Mouse (Mus musculus) heart, postnatal 0 days (tissue): ENCODE results near the gene Psg19. TPM values are rescaled to one million over a fixed set of nuclear protein-coding genes. Genes with fewer than 3 reads are reported as not detected.
A peak's percentile ranks its signal among the peaks of the same experiment; 100 is the strongest.
"Not testable (repeated sequence)": the region's sequence is repeated elsewhere in the genome, so short reads cannot be mapped to it uniquely, and the experiment has no call there.

Source experiments
- ATAC-seq: fragments of 200-750 bp; cut with Nextera tagmentation; 2 replicates; pipeline ENCODE4 v1.8.0; 2017; ENCODE audit warnings: low read depth, moderate number of reproducible peaks, moderate library complexity; ENCODE audit not compliant: insufficient read depth
- DNase-seq: peaks from one replicate; pipeline ENCODE4 v3.0.0-alpha.2; 2016; ENCODE audit warnings: low spot score
- H3K27ac ChIP-seq: fragments of 300-500 bp; sonication (generic); 2 replicates; pipeline ENCODE4 v1.5.1; 2014; ENCODE audit warnings: low read depth, mild to moderate bottlenecking
- H3K27me3 ChIP-seq: fragments of 300-500 bp; sonication (generic); 2 replicates; pipeline ENCODE4 v1.6.1; 2014; ENCODE audit warnings: low read length, mixed read lengths; ENCODE audit not compliant: control insufficient read depth, insufficient read depth
- H3K36me3 ChIP-seq: fragments of 300-500 bp; sonication (generic); replicated peaks from 2 replicates; pipeline ENCODE4 v1.6.1; 2014; ENCODE audit warnings: low read length, mixed read lengths; ENCODE audit not compliant: control insufficient read depth, insufficient read depth
- H3K4me1 ChIP-seq: fragments of 300-500 bp; sonication (generic); 2 replicates; pipeline ENCODE4 v1.6.1; 2014; ENCODE audit warnings: antibody characterized with exemption; ENCODE audit not compliant: control insufficient read depth, insufficient read depth
- H3K4me2 ChIP-seq: fragments of 300-500 bp; sonication (generic); 2 replicates; pipeline ENCODE4 v1.6.1; 2014; ENCODE audit warnings: low read depth, mild to moderate bottlenecking, low read length, moderate library complexity
- H3K4me3 ChIP-seq: fragments of 300-500 bp; sonication (generic); 2 replicates; pipeline ENCODE4 v1.5.1; 2014; ENCODE audit warnings: low read depth, low read length
- H3K9ac ChIP-seq: fragments of 300-500 bp; sonication (generic); replicated peaks from 2 replicates; pipeline ENCODE4 v1.6.1; 2014; ENCODE audit warnings: low read depth, low read length, mixed read lengths
- H3K9me3 ChIP-seq: fragments of 300-500 bp; sonication (generic); replicated peaks from 2 replicates; pipeline ENCODE4 v1.6.1; 2016; ENCODE audit warnings: low read length; ENCODE audit not compliant: control insufficient read depth
- CTCF ChIP-seq: IDR thresholded peaks from 2 replicates; pipeline ENCODE4 v1.5.1; 2016; ENCODE audit warnings: antibody characterized with exemption, control low read depth, low read depth
- EP300 ChIP-seq: IDR thresholded peaks from 2 replicates; pipeline ENCODE4 v1.6.1; 2016; ENCODE audit warnings: antibody characterized with exemption, low read depth
- WGBS: fragments of 180-500 bp; shearing (Covaris S2); extraction: QIAGEN DNeasy Blood & Tissue Kit; methylation state at CpG from one replicate; pipeline ENCODE4 v1.1.7; 2014; 5-methylcytosine and 5-hydroxymethylcytosine counted together
- polyA plus RNA-seq: library from polyadenylated mRNA; unstranded; fragments of >200 nt; fragmentation: Nextera tagmentation; extraction: Ambion mirVana; gene quantifications from 2 replicates; pipeline ENCODE4 v1.2.1, GENCODE M21; 2015
- total RNA-seq: library from RNA; depleted of rRNA; stranded (reverse); fragments of >200 nt; gene quantifications from 2 replicates; pipeline ENCODE4 v1.2.3, GENCODE M21; 2014; ENCODE audit warnings: low replicate concordance

Psg19 gene
- total and polyA plus RNA-seq, 2 experiments from 2014 or later: not detected

DNA sequence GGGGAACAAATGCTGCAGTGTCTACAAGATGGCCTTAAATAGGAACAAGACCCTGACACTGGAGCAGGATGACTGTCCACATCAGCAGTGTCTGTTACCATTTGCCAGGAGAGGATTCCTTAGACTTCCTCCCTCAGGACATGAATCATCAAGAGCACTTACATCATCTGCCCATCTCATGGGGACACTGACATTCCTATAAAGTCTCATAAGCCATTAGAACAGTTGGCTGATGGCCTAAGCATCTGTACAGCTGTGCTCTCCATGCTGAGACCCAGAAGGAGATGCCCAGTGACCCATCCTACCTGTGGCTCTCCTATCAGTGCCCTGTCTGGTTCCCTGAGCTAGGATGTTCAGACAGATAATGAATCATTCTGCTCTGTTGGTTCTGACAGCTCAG, 5.2 kb upstream of the Psg19 start:
- Histone ChIP-seq H3K4me2 (no peak overlapping the region), H3K4me1 (no peaks in the 10 kb centered on the region), H3K27me3 (no peaks in the 10 kb centered on the region), H3K4me3 (no peak overlapping the region), H3K9ac (no peak overlapping the region), H3K27ac (no peak overlapping the region), H3K9me3 (no peaks in the 10 kb centered on the region), H3K36me3 (no peaks in the 10 kb centered on the region)
- DNase-seq: no peak
- ATAC-seq: peak; percentile 57; the same call in 1 of the 2 replicates
- TF ChIP-seq EP300 (no peak), CTCF (no peak)

DNA sequence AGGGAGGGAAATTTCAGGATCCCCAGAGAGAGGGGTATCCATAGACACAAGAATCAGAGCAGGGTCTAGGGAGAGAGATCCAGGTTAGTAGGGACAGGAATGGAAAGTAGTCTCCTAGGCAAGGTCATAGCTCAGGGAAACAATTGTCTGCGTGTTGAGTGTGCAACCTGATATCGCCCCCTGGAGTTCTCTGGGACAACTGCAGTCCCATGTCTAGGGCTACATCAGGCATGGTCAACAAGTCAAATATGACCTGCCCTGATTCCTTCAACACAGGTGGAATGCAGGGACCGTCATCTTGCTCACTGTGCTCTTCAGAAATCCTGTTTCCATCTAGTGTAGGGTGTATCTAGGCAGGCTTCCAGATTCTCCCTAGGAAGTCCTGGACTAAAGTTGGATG, 809 bp upstream of the Psg19 start:
- no peaks in the 10 kb centered on the region for H3K36me3 ChIP-seq
- no peak overlapping the region for H3K27ac ChIP-seq
- 36% methylated on average over 3 of the region's 3 CpGs for WGBS
- no peak overlapping the region for H3K9ac ChIP-seq
- no peak overlapping the region for H3K4me3 ChIP-seq
- no peaks in the 10 kb centered on the region for H3K4me1 ChIP-seq
- no peak overlapping the region for H3K4me2 ChIP-seq
- no peak for ATAC-seq
- H3K27me3 ChIP-seq: no peaks in the 10 kb centered on the region
- TF ChIP-seq EP300 (no peak), CTCF (0 out of 2 replicates have a peak, but pooled peaks have one; percentile 11)
- no peak for DNase-seq
- H3K9me3 ChIP-seq: no peaks in the 10 kb centered on the region

DNA sequence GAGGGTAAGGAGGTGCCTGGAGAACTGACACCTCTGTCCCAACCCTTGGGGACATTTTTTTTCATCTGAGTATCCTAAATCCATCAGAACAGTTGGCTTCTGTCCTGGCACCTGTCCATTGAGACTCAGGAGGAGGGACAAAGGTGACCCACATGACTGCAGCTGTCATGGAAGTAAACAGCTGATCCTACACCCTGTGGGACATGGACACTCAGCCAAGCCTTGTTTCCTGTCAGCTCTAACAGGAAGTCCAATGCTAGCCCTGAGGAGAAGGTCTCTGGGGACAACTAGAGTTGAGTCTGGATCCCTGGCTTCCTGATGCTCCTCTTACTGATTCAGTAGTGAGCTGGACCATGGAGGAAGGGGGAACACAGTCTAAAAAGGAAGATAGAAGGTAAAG, 7.6 kb downstream of the Psg19 start:
- not testable (repeated sequence) for H3K9me3 ChIP-seq, H3K27ac ChIP-seq, H3K9ac ChIP-seq, H3K4me1 ChIP-seq, H3K4me3 ChIP-seq, H3K4me2 ChIP-seq, H3K36me3 ChIP-seq, DNase-seq, ATAC-seq, H3K27me3 ChIP-seq

DNA sequence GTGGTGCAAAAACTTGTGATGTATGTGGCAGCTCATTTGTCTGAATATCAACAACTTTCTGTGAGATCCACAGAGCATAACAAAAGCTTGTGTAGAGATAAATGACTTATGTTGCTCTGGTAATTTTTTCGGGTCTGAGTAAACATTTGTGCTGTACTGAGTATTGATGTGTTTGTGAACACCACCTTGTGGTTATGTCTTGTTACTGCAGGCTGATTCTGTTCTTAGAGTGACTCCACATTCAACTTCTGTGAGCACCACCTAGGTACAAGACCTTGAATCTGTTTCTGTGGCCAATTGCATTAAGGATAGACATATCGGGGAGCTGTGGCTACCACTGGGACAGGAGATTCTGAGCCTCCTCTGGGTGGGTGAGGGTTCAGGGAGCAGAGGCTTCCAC, 17.0 kb downstream of the Psg19 start:
- not testable (repeated sequence) for ATAC-seq, H3K9me3 ChIP-seq, H3K27me3 ChIP-seq, H3K9ac ChIP-seq, H3K4me1 ChIP-seq, H3K4me3 ChIP-seq, DNase-seq, H3K4me2 ChIP-seq, H3K36me3 ChIP-seq, H3K27ac ChIP-seq
- WGBS: 48% methylated on average over 2 of the region's 2 CpGs
- peak; percentile 47 for TF ChIP-seq CTCF

DNA sequence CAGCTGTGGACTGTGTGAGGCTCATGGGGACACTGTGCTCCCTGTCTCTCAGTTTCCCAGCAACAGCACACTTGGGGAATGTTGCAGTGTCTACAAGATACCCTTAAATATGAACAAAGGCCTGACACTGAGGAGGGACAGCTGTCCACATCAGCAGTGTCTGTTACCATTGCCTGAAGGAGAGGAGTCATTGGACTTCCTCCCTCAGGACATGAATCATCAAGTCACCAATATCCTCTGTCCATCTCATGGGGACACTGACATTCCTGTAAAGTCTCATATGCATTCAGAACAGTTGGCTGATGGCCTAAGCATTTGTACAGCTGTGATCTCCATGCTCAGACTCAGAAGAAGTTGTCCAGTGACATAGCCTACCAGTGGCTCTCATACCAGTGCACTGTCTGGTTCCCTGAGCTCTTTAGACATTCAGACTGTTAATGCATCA, 19.0 kb downstream of the Psg19 start:
- no peak for TF ChIP-seq CTCF
- DNase-seq: peak; percentile 38
- H3K4me1 ChIP-seq: no peaks in the 10 kb centered on the region
- H3K27me3 ChIP-seq: no peaks in the 10 kb centered on the region
- peak overlapping the region; percentile 73 for H3K27ac ChIP-seq
- H3K9ac ChIP-seq: no peak overlapping the region
- peak; percentile 88 for ATAC-seq
- H3K36me3 ChIP-seq: no peaks in the 10 kb centered on the region
- no peaks in the 10 kb centered on the region for H3K9me3 ChIP-seq
- no peak overlapping the region for H3K4me3 ChIP-seq
- H3K4me2 ChIP-seq: no peak overlapping the region

DNA sequence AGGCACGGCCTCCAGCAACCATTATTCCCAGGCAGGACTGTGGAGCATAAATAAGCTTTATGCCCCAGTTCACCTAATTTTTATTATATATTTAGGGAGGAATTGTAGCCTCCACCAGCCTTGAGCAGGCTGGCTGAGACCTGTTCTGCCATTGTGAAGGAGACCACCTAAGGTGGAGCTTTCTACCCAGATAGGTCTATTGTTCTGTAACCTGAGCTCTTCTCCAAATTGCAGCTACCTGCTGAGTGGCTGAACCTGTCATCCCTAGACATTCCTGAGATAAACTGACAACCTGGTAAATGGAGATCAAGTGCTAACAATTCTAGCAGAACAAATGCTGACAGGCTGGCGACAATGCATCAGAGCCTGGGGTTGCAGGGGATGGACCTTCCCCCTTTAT, 35.4 kb downstream of the Psg19 start:
- not testable (repeated sequence) for H3K4me1 ChIP-seq, H3K27me3 ChIP-seq, H3K4me3 ChIP-seq, H3K36me3 ChIP-seq, DNase-seq, H3K4me2 ChIP-seq, H3K9ac ChIP-seq, H3K9me3 ChIP-seq, H3K27ac ChIP-seq, ATAC-seq
- WGBS: no CpG with 5 or more reads among the region's 2 CpGs

DNA sequence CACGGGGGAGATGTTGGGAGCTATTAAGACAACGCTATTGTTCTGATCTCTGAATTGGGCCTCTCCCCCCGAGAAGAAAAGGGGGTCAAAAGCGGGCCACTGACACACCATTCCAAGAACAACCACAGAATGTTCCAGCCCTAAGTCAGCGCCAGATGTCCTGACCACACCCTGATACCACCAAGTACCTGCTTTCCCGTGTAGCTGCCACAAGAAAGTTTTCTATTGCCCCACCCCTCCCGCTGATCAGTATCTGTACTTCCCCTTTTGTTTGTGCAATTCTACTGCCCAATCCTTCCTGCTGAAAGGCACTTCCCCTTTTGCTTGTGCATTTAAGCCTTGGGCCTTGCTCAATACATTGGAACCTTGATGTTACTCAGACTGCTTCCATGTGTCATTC, 38.2 kb downstream of the Psg19 start:
- not testable (repeated sequence) for H3K9ac ChIP-seq, ATAC-seq, H3K27ac ChIP-seq, H3K36me3 ChIP-seq, H3K27me3 ChIP-seq, H3K4me3 ChIP-seq, H3K9me3 ChIP-seq, DNase-seq, H3K4me2 ChIP-seq, H3K4me1 ChIP-seq
- 75% methylated on average over 7 of the region's 7 CpGs for WGBS
